Comparison of ENCODE assay signal across 15 mouse cellular contexts in genomic region chr6:99842723-99843122, GRCm38 (mm10).
"Had no signal": no experiment of that assay in that cellular context is flagged by ENCODE, and none has a peak within 500 bp of the region (broad histone marks: within the 10 kb centered on the region; RNA-seq: fewer than 3 reads in every experiment).

No protein-coding gene starts in this region.

- H3K36me3 ChIP-seq: neural tube, embryonic 13.5 days; neural tube, embryonic 15.5 days; stomach, embryonic 15.5 days had no signal

- H3K4me2 ChIP-seq: neural tube, embryonic 13.5 days; neural tube, embryonic 15.5 days; stomach, embryonic 15.5 days had no signal

- H3K27me3 ChIP-seq: neural tube, embryonic 15.5 days; stomach, embryonic 15.5 days had no signal

- H3K9ac ChIP-seq: neural tube, embryonic 13.5 days; neural tube, embryonic 15.5 days; stomach, embryonic 15.5 days had no signal

- DNase-seq: retina, postnatal 1 day; right cerebral cortex, adult 18-20 months; right cerebral cortex, postnatal 14 days; right cerebral cortex, postnatal 25 days; spleen, adult 18-20 months; thymus, adult 18-20 months; thymus, adult 2 months; thymus, postnatal 14 days; thymus, postnatal 25 days; thymus, postnatal 36 days; thymus, postnatal 4 days had no signal

- H3K27ac ChIP-seq: neural tube, embryonic 13.5 days; neural tube, embryonic 15.5 days; stomach, embryonic 15.5 days; stomach, postnatal 0 days had no signal

- H3K9me3 ChIP-seq: neural tube, embryonic 13.5 days; neural tube, embryonic 15.5 days; stomach, embryonic 15.5 days had no signal

- H3K4me3 ChIP-seq: neural tube, embryonic 13.5 days; neural tube, embryonic 15.5 days; stomach, embryonic 15.5 days had no signal
